Mouse (Mus musculus) ES-E14 (cell line): Measurements from ENCODE around the gene Tacstd2.

Source experiments
- CHD2 ChIP-seq: IDR thresholded peaks from 2 replicates; pipeline ENCODE4 v1.6.1; 2014; ENCODE audit warnings: mild to moderate bottlenecking, low read depth, low read length, inconsistent platforms
- HCFC1 ChIP-seq: IDR thresholded peaks from 2 replicates; pipeline ENCODE4 v1.6.1; 2012; ENCODE audit warnings: low read length, inconsistent platforms, borderline replicate concordance; ENCODE audit not compliant: insufficient read depth
- MAFK ChIP-seq: IDR thresholded peaks from 2 replicates; pipeline ENCODE4 v1.6.1; 2014; ENCODE audit warnings: mild to moderate bottlenecking, low read depth, low read length, inconsistent platforms; ENCODE audit not compliant: insufficient read depth
- ZC3H11A ChIP-seq: IDR thresholded peaks from 2 replicates; pipeline ENCODE4 v1.6.1; 2012; ENCODE audit warnings: low read depth, mild to moderate bottlenecking, inconsistent platforms, low read length, borderline replicate concordance
- ZNF384 ChIP-seq: IDR thresholded peaks from 2 replicates; pipeline ENCODE4 v1.6.1; 2012; ENCODE audit warnings: low read depth, low read length, inconsistent platforms

- TF ChIP-seq ZNF384 (no peak), MAFK (no peak), CHD2 (no peak), ZC3H11A (no peak), HCFC1 (no peak)
Measured at GRCm38 (mm10) chr6:67530992-67531821, 4.4 kb downstream of the Tacstd2 start.
